Mouse (Mus musculus) stomach, embryonic 16.5 days (tissue): Measurements from ENCODE around the gene Miga2. TPM values are rescaled to one million over a fixed set of nuclear protein-coding genes. Genes with fewer than 3 reads are reported as not detected.
A peak's percentile ranks its signal among the peaks of the same experiment; 100 is the strongest.

Source experiments
- ATAC-seq: fragments of 200-750 bp; cut with Nextera tagmentation; 2 replicates; pipeline ENCODE4 v1.8.0; 2017; ENCODE audit warnings: moderate number of reproducible peaks, moderate TSS enrichment; ENCODE audit not compliant: insufficient read depth, low FRiP score
- H3K27ac ChIP-seq: fragments of 300-500 bp; sonication (generic); 2 replicates; pipeline ENCODE4 v1.5.1; 2014; ENCODE audit warnings: low read length
- H3K27me3 ChIP-seq: fragments of 300-500 bp; sonication (generic); 2 replicates; pipeline ENCODE4 v1.6.1; 2014; ENCODE audit warnings: low read length, control low read depth, mixed read lengths; ENCODE audit not compliant: control insufficient read depth, insufficient read depth
- H3K36me3 ChIP-seq: fragments of 300-500 bp; sonication (generic); 2 replicates; pipeline ENCODE4 v1.6.1; 2014; ENCODE audit warnings: low read length; ENCODE audit not compliant: control insufficient read depth, insufficient read depth
- H3K4me1 ChIP-seq: fragments of 300-500 bp; sonication (generic); 2 replicates; pipeline ENCODE4 v1.6.1; 2014; ENCODE audit warnings: low read length, control low read depth, mixed read lengths; ENCODE audit not compliant: control insufficient read depth, insufficient read depth
- H3K4me2 ChIP-seq: fragments of 300-500 bp; sonication (generic); 2 replicates; pipeline ENCODE4 v1.6.1; 2014; ENCODE audit warnings: low read depth, low read length, mixed read lengths
- H3K4me3 ChIP-seq: fragments of 300-500 bp; sonication (generic); replicated peaks from 2 replicates; pipeline ENCODE4 v1.5.1; 2014; ENCODE audit warnings: mild to moderate bottlenecking, low read length
- H3K9ac ChIP-seq: fragments of 300-500 bp; sonication (generic); 2 replicates; pipeline ENCODE4 v1.6.1; 2014; ENCODE audit warnings: low read length
- H3K9me3 ChIP-seq: fragments of 300-500 bp; sonication (generic); replicated peaks from 2 replicates; pipeline ENCODE4 v1.6.1; 2016; ENCODE audit warnings: low read length, control low read depth; ENCODE audit not compliant: control insufficient read depth
- WGBS: fragments of 180-500 bp; shearing (Covaris S2); extraction: QIAGEN DNeasy Blood & Tissue Kit; methylation state at CpG from one replicate; pipeline ENCODE4 v1.1.7; 2014; 5-methylcytosine and 5-hydroxymethylcytosine counted together
- polyA plus RNA-seq: library from polyadenylated mRNA; unstranded; fragments of >200 nt; fragmentation: Nextera tagmentation; extraction: Ambion mirVana; gene quantifications from 2 replicates; pipeline ENCODE4 v1.2.1, GENCODE M21; 2015

The Miga2 gene
- polyA plus RNA-seq, 1 experiment from 2014 or later, result 26.3 TPM

DNA sequence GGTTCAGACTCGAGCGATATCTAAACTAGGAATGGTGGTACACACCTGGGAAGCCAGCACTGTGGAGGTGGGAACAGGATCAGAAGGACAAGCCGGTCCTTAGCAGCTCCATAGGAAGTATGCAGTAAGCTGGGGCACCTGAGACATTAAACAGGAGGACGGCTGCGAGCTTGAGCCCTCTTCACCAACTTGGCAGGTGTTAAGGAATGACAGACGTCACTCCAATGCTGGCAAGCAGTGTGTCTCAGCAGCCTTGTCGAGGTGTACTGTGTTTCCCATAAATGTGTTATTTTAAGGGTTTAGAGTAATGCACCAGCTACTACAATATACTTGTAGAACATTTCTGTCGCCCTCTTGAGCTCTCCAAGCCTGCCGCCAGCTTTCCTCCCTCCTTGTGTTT lies 22.9 kb downstream of the Miga2 start:
- Histone ChIP-seq H3K27ac (no peak overlapping the region), H3K36me3 (peaks cover under 1% of the 10 kb centered on the region; the same call in 1 of the 2 replicates), H3K4me1 (no peaks in the 10 kb centered on the region), H3K4me3 (no peak overlapping the region), H3K4me2 (no peak overlapping the region), H3K27me3 (no peaks in the 10 kb centered on the region), H3K9me3 (no peaks in the 10 kb centered on the region), H3K9ac (no peak overlapping the region)
- ATAC-seq, result no peak
- WGBS, result 80% methylated on average over 9 of the region's 9 CpGs

DNA sequence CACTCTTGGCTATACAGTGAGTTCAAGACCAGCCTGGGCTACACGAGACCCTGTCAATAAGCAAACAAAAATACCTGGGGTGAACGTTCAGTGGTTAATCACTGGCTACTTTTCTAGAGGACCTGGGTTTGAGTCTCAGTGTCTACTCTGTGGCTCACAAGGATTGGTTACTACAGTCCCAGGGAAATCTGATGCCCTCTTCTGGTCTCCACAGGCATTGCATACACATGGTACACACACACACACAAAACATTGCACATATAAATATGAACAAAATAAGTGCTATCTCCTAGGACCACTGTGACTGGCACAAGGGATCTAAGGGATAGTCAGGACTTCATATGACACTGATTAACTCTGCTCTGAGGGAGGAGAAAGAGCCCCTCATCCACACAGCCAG lies 25.0 kb downstream of the Miga2 start:
- H3K4me1 ChIP-seq, result peaks cover 8% of the 10 kb centered on the region
- H3K36me3 ChIP-seq, result no peaks in the 10 kb centered on the region
- no peak overlapping the region for H3K9ac ChIP-seq
- H3K4me2 ChIP-seq, result no peak overlapping the region
- 87% methylated on average over 2 of the region's 2 CpGs for WGBS
- H3K27ac ChIP-seq, result no peak overlapping the region
- ATAC-seq, result no peak
- H3K27me3 ChIP-seq, result no peaks in the 10 kb centered on the region
- no peaks in the 10 kb centered on the region for H3K9me3 ChIP-seq
- H3K4me3 ChIP-seq, result no peak overlapping the region

DNA sequence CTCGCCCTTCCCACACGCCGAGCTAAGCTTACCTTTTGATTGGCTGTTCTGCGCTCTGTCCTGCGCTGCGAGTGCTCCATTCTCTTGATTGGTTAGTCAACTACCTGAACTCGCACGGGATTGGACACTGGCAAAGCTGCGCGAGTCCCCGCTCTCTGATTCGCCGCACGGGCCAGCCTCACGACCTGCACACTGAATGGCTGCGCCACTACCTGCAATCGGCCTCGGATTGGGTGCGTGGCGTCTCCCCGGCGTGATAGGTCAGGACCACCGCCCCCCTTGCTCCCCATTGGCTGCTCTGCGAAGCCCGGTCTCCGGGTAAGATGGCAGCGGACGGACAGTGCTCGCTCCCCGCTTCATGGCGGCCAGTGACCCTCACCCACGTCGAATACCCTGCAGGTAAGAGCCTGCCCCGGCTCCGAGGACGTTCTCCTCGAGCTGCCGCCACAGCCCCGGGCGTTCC lies 28.1 kb downstream of the Miga2 start, which contains the start of gene Dolpp1:
TSS of gene Dolpp1 (plus strand) at position 141 of the 463 bp plus-strand sequence.
- under 1% methylated on average over 40 of the region's 40 CpGs for WGBS
- Histone ChIP-seq H3K4me1 (peaks cover 8% of the 10 kb centered on the region), H3K9me3 (no peaks in the 10 kb centered on the region), H3K4me3 (peak within 1 kb of the TSS; percentile 93), H3K27ac (peak within 1 kb of the TSS; percentile 95), H3K9ac (peak within 1 kb of the TSS; percentile 86), H3K4me2 (peak within 1 kb of the TSS; percentile 86), H3K27me3 (no peaks in the 10 kb centered on the region), H3K36me3 (no peaks in the 10 kb centered on the region)
- peak; percentile 96 for ATAC-seq

DNA sequence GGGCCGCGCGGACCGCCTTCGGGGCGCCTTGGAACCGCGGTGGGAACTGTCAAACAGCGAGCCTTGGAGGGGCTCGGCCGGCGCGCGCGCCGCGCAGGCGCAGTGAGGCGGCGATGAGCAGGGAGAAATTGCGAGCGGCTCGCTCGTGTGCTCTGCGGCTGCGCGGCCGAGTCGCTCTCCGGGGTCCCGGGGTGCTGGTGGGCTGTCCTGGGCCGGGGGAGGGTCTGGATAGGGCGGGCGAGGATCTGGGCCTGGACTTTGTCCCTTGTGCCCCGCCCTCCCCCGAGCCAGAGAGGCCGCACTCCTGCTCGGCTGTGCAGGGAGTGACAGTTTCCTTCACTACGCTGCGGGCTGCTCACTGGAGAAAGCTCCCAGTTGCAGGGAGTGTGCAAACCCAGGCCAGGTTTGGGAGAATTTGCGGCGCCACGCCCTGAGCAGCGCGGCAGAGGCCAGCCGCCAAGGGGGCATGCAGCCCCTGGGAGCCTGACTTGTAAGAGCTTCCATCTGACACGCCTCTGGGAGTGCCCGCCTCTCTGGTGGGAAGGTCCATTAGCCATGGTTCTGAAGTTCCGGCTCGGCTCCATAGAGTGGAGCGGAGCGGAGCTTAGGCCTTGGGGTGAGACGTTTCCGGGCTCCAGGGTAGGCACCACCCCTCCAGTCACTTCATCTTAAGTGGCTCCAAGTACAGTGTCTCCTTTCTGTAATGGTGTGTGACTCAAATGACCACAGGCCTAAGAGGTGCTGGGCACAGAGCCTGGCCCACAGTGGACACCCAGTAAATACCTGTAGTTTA lies 28.7 kb downstream of the Miga2 start:
- peak; percentile 73 for ATAC-seq
- no peaks in the 10 kb centered on the region for H3K9me3 ChIP-seq
- H3K36me3 ChIP-seq, result 0 out of 2 replicates have a peak, but pooled peaks cover 3% of the 10 kb centered on the region
- under 1% methylated on average over 52 of the region's 54 CpGs for WGBS
- H3K4me2 ChIP-seq, result peak overlapping the region; percentile 86
- H3K4me1 ChIP-seq, result peaks cover 8% of the 10 kb centered on the region
- H3K4me3 ChIP-seq, result peak overlapping the region; percentile 93
- peak overlapping the region; percentile 86 for H3K9ac ChIP-seq
- no peaks in the 10 kb centered on the region for H3K27me3 ChIP-seq
- H3K27ac ChIP-seq, result peak overlapping the region; percentile 95

DNA sequence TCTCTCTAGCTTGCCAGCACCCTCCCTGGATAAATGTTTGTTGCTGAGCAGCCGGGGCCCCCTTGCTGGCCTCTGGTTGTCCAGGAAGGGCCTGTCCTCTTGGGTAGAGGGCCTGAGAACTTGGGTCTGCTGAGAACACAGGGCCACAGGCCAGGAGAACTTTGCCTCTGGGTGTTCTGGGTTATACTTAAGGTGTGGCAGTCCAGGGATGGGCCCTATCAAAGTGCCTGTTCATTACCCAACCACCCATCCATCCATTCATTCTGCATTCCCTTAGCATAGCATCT lies 29.3 kb downstream of the Miga2 start:
- Histone ChIP-seq H3K27me3 (no peaks in the 10 kb centered on the region), H3K36me3 (0 out of 2 replicates have a peak, but pooled peaks cover 3% of the 10 kb centered on the region), H3K4me1 (peaks cover 8% of the 10 kb centered on the region), H3K27ac (peak overlapping the region; percentile 95), H3K4me3 (peak overlapping the region; percentile 93), H3K9ac (peak overlapping the region; percentile 86), H3K4me2 (peak overlapping the region; percentile 86), H3K9me3 (no peaks in the 10 kb centered on the region)
- ATAC-seq, result no peak
- 11% methylated on average over 1 of the region's 1 CpGs for WGBS

DNA sequence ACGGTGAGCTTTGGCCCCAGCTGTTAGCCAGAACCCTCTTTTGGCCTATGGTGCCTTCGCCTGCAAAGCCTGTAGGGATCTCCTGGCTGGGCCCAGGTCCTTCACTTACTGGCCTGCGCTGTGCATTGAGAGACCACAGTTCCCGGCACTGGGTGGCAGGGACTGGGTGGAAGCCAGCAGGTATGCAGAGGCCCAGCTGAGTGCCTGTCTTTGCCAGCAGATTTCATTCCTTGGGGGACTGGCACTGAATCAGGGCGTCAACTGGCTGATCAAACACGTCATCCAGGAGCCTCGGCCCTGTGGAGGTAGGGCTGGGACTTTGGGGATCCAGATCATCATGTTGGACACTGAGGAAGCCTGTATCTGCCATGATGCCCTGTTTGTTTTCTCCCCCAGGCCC lies 31.7 kb downstream of the Miga2 start:
- 0 out of 2 replicates have a peak, but pooled peaks cover 4% of the 10 kb centered on the region for H3K36me3 ChIP-seq
- 88% methylated on average over 7 of the region's 7 CpGs for WGBS
- H3K9ac ChIP-seq, result peak overlapping the region; percentile 19; the same call in 1 of the 2 replicates
- no peaks in the 10 kb centered on the region for H3K9me3 ChIP-seq
- peak overlapping the region; percentile 2; the same call in 1 of the 2 replicates for H3K27ac ChIP-seq
- no peaks in the 10 kb centered on the region for H3K27me3 ChIP-seq
- no peak overlapping the region for H3K4me3 ChIP-seq
- peaks cover 11% of the 10 kb centered on the region for H3K4me1 ChIP-seq
- H3K4me2 ChIP-seq, result no peak overlapping the region
- no peak for ATAC-seq

DNA sequence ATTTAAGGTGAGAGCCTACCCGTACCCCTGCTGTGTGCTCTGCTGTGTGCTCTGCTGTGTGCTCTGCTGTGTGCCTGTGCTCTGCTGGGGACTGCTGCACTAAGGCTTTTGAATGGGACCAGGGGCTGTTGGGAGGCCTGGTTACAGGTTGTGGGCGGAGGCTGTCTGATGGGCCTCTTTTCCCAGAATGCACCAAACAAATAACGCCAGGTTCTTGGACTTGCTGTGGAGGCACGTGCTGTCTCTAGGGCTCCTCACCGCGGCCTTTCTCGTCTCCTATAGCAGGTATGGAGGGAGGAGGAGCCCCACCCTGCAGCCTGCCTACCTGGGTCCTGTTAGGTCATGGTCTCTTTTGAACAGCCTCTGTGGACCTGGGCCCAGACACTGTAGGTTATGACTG lies 32.2 kb downstream of the Miga2 start:
- no peaks in the 10 kb centered on the region for H3K9me3 ChIP-seq
- no peak overlapping the region for H3K4me2 ChIP-seq
- no peak overlapping the region for H3K9ac ChIP-seq
- WGBS, result 83% methylated on average over 7 of the region's 7 CpGs
- ATAC-seq, result no peak
- H3K4me1 ChIP-seq, result peaks cover 11% of the 10 kb centered on the region
- H3K27ac ChIP-seq, result peak overlapping the region; percentile 2; the same call in 1 of the 2 replicates
- no peaks in the 10 kb centered on the region for H3K27me3 ChIP-seq
- H3K36me3 ChIP-seq, result 0 out of 2 replicates have a peak, but pooled peaks cover 9% of the 10 kb centered on the region
- H3K4me3 ChIP-seq, result no peak overlapping the region

DNA sequence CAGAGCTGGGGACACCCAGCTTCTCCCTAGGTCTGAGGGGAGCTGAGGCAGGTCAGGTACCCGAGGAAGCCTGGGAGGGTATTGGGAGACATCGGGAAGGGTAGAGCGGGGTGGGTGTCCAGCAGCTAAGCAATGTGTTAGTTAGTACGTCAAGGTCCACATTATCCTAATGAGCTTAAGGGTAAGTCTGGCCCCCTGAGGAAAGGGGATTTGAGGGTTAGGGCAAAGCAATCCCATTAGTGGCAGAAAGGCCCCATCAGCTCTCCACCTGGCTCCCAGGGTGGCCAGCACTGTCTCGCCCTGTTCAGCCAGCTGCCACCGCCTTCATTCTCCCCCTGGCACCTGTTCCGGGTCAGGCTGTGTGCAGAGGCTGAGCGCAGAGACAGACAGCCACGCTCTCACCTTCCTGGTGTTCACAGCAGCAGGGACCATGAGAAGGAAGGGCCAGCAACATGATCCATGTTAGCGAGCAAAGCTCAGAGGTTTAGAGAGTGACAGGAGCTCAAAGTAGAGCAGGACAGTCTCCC lies 34.0 kb downstream of the Miga2 start:
- 87% methylated on average over 9 of the region's 10 CpGs for WGBS

More for the DNA sequence above, 34.0 kb downstream of the Miga2 start:
- H3K27ac ChIP-seq, result no peak overlapping the region
- no peak for ATAC-seq
- no peaks in the 10 kb centered on the region for H3K9me3 ChIP-seq
- H3K4me1 ChIP-seq, result peaks cover 11% of the 10 kb centered on the region
- no peak overlapping the region for H3K4me2 ChIP-seq
- no peak overlapping the region for H3K9ac ChIP-seq
- H3K36me3 ChIP-seq, result 0 out of 2 replicates have a peak, but pooled peaks cover 10% of the 10 kb centered on the region
- H3K4me3 ChIP-seq, result no peak overlapping the region
- no peaks in the 10 kb centered on the region for H3K27me3 ChIP-seq
